Mouse (Mus musculus): ENCODE measurements around the gene Pvalb.

Pvalb gene

GRCm38 (mm10) chr15:78158335-78158734 lies 47.9 kb downstream of the Pvalb start:
- DNase-seq (ENCODE audit: low read depth, low spot score), result no peak

GRCm38 (mm10) chr15:78157824-78158223 lies 48.4 kb downstream of the Pvalb start:
- no peak for DNase-seq (ENCODE audit: low read depth, low spot score)

- DNase-seq (ENCODE audit: low read depth, low spot score), result no peak
Measured at GRCm38 (mm10) chr15:78157330-78157729, 48.9 kb downstream of the Pvalb start.

GRCm38 (mm10) chr15:78155421-78155820 lies 50.8 kb downstream of the Pvalb start:
- no peak for DNase-seq (ENCODE audit: low read depth, low spot score)

- DNase-seq (ENCODE audit: low read depth, low spot score), result no peak
Measured at GRCm38 (mm10) chr15:78153045-78153775, 53.0 kb downstream of the Pvalb start.

- DNase-seq (ENCODE audit: low read depth, low spot score), result no peak
Measured at GRCm38 (mm10) chr15:78148565-78148964, 57.6 kb downstream of the Pvalb start.
